Mouse (Mus musculus): ENCODE results near the gene Aak1.

Gene Aak1

DNA sequence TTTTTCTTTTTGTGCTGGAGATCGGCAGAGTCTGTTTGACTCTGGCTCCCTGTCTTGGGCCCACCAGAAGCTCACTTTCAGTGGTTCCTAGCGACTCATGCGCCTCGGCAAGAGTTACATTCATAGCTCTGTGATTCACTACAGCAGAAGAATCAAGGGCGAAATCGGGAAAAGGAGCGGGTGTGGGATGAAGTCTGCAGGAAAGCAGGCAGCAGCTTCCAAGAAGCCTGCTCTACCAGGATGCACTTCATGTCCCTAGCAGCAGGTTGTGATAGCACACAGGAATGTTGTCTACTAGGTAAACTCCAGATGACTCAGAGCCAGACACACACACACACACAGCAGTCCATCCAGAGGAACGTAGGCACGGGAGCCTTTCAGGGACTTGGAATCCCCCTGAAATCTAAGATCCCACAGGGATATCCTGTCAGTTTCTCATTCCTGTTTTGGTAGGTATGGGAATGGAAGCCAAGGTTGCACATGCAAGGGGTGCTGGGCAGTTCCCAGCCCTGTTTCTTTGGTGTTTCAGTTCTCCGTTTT lies 202.6 kb downstream of the Aak1 start:
- DNase-seq (ENCODE audit: extremely low read depth, insufficient read length, low spot score): no peak

Measured in 3134 (cell line).